Mouse (Mus musculus) cortical plate, adult 2 months (tissue): Measurements from ENCODE around the gene Erg.

Experiments
- CTCF ChIP-seq: fragments of 200-500 bp; IDR thresholded peaks from 2 replicates; pipeline ENCODE4 v1.5.1; 2011; ENCODE audit warnings: mild to moderate bottlenecking, control low read depth, low read length; ENCODE audit not compliant: insufficient read depth; ENCODE audit errors: extremely low read depth
- POLR2A ChIP-seq: fragments of 200-500 bp; IDR thresholded peaks from 2 replicates; pipeline ENCODE4 v1.6.1; 2011; ENCODE audit warnings: mild to moderate bottlenecking, low read length, control low read depth; ENCODE audit not compliant: insufficient read depth; ENCODE audit errors: extremely low read depth

DNA sequence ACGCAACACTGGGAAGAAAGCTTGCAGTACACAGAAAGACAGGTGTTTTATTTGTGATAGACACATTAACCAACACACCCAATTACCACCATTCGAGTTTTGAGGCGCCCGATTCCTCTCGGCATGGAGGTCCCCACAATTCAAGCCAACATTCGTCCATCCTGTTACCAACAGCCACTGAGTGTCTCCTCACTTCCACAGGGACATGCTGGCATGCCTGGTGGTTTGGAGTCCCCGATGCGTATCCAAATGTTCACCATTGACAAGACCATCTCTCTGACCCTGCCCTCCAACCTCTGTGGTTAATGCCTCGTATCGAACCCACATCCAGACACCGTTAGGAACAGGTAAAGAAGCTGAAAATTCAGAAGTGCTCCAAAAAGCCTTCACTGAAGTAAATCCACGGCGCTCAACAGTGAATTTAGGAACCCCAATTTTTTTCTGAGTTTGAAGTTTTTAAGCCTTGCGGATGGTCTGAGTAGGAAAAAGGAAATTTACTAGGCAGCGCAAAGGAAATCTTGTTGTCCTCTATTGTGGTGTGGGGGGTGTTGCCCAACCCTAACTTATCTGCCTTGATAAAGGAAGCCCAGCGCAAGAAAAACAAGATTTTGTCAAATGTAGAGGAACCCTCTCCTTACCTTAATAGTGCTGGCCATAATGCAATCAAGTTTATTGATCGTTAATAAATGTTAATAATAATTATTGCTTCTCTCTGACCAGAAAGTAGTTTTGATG is 127.6 kb downstream of the Erg start:
- no peak for TF ChIP-seq POLR2A
- TF ChIP-seq CTCF = no peak
